Mouse (Mus musculus): ENCODE data around the gene Shcbp1l. TPM values are rescaled to one million over a fixed set of nuclear protein-coding genes. Genes with fewer than 3 reads are reported as not detected.
A peak's percentile ranks its signal among the peaks of the same experiment; 100 is the strongest.
"Not testable (repeated sequence)": the region's sequence is repeated elsewhere in the genome, so short reads cannot be mapped to it uniquely, and the experiment has no call there.

Gene Shcbp1l
- polyA plus RNA-seq, 1 experiment, result not detected

DNA sequence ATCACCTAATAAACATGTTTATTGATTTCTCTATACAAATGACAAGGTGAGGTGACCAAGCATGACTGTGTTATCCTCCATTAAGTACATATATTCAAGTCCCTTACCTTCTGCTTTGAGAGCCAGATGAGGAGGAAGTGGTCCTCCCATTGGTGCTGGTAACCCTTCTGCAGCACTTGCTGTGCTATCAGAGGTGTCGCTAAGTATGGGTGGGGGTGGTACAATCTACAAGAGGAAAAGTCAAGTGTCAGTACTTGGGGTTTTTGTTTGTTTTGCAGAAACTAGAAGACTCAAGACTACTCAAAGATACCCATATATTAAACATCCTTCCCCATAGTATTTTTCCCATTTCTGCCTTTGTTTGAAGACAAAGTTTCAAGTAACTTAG, 56.1 kb downstream of the Shcbp1l start:
- TF ChIP-seq CTCF (IDR thresholded peaks at IDR 0.05; ENCODE audit: insufficient read depth, low read depth, low read length), result no peak
- Histone ChIP-seq H3K4me3 (ENCODE audit: insufficient read depth, low read depth, low read length) (no peak overlapping the region), H3K27ac (ENCODE audit: insufficient read depth, low read depth, low read length) (no peak overlapping the region), H3K4me1 (ENCODE audit: control insufficient read depth, insufficient read depth, low read length) (no peaks in the 10 kb centered on the region)
- 75% methylated on average over 1 of the region's 1 CpGs for WGBS

DNA sequence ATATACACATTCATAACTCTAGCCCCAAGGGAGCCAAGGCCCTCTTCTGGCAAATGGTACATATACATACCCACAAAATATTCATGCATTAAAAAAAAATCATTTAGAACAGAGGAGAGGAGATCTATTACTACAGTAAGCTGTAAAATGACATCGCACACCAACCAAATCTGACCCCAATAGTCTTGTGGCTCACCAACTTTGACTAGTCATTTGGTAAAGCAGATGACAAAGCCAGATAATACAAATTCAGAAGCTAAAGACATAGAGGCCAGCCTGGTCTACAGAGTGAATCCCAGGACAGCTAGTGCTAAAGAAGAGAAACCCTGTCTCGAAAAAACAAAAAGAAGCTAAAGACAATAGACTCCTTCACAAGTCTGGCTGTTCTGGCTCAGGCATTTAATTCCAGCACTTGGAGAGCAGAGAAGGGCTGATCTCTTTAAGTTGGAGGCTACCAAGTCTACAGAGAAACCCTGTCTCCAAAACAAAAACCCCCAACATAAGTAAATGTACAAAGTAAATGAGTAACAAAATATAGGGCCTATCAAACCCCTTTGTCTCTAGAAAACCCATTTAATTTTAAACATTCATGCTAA, 60.3 kb downstream of the Shcbp1l start:
- no peak overlapping the region for H3K4me3 ChIP-seq (ENCODE audit: insufficient read depth, low read depth, low read length)
- TF ChIP-seq CTCF (IDR thresholded peaks at IDR 0.05; ENCODE audit: insufficient read depth, low read depth, low read length) (no peak), POLR2A (IDR thresholded peaks at IDR 0.05; ENCODE audit: insufficient read depth, low read depth, low read length) (no peak)
- WGBS, result 28% methylated on average over 2 of the region's 2 CpGs
- no peaks in the 10 kb centered on the region for H3K4me1 ChIP-seq (ENCODE audit: control insufficient read depth, insufficient read depth, low read length)
- H3K27ac ChIP-seq (ENCODE audit: insufficient read depth, low read depth, low read length), result no peak overlapping the region

DNA sequence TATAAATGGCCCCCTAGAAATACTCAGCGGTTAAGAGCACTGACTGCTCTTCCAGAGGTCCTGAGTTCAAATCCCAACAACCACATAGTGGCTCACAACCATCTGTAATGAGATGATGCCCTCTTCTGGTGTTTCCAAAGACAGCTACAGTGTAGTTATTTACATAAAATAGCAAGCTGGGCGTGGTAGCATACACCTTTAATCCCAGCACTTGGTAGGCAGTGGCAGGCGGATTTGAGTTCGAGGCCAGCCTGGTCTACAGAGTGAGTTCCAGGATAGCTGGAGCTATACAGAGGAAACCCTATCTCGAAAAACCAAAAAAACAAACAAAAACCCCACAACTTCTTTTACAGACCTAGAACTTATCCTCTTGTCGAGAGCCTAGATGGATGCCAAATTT, 61.2 kb downstream of the Shcbp1l start:
- WGBS, result 5% methylated on average over 6 of the region's 6 CpGs
- H3K4me1 ChIP-seq (ENCODE audit: control insufficient read depth, insufficient read depth, low read length); H3K27ac ChIP-seq (ENCODE audit: insufficient read depth, low read depth, low read length): not testable (repeated sequence)
- peak overlapping the region; percentile 21 for H3K4me3 ChIP-seq (ENCODE audit: insufficient read depth, low read depth, low read length)

DNA sequence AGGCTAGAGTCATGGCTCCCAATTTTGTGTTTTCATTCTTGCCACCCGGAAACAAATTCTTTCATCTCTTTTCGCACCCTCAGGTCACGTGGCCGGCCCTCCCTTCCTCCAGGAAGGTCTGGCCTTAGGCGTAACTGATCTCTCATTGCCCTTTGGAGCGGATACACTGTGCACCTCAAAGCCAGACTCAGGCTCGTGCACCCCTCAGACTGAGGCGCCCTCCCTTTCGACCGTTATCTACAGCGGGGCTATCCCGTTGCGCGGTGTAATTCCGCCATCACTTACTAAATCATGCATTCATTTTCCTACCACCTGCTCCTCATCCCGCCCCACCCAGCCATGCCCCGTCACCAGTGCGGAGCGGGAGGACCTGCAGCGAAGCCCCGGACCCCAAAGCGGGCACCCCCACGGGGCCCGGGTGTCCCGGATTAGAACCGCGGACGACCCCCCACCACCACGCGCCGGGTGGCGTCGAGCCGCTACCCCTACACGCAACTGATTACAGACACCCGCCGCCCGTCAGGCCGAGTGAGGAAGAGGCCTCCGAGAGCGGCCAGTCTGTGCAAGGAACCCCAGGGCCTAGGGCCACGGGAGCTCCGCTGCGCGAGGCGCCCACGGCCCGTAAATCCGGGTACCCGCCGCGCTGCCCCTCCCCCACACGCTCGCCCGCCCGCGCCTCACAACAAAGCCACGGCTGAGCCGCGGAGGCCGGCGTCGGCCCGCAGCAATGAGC, 62.0 kb downstream of the Shcbp1l start:
- WGBS, result under 1% methylated on average over 59 of the region's 64 CpGs
- H3K4me3 ChIP-seq (ENCODE audit: insufficient read depth, low read depth, low read length), result peak overlapping the region; percentile 96
- H3K4me1 ChIP-seq (ENCODE audit: control insufficient read depth, insufficient read depth, low read length), result no peaks in the 10 kb centered on the region
- H3K27ac ChIP-seq (ENCODE audit: insufficient read depth, low read depth, low read length), result peak overlapping the region; percentile 65
- no peak for TF ChIP-seq CTCF (IDR thresholded peaks at IDR 0.05; ENCODE audit: insufficient read depth, low read depth, low read length)
- TF ChIP-seq POLR2A (IDR thresholded peaks at IDR 0.05; ENCODE audit: insufficient read depth, low read depth, low read length), result no peak

DNA sequence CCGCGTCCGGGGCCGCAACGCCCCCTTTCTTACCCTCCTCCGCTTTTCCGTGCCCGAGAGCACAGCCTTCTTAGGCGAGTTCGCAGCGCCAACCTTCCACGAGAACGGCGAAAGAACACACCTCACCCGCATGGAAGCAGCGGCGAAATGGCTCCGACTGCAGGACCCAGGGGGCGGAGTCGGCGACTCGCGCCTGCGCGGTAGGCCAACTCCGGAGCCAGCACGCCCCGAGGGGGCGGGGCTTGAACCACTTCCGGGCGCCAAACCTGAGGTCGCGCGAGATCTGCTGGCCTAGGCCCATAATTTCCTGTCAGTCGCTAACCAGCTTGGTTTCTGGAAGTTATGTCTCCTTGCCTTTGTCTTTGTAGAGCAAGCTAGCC, 62.5 kb downstream of the Shcbp1l start, which contains the start of gene Dhx9:
Gene Dhx9, minus strand, starts transcription at position 161 of the 380 bp plus-strand sequence.
- TF ChIP-seq CTCF (IDR thresholded peaks at IDR 0.05; ENCODE audit: insufficient read depth, low read depth, low read length) (0 out of 2 replicates have a peak, but pooled peaks have one; percentile 7), POLR2A (IDR thresholded peaks at IDR 0.05; ENCODE audit: insufficient read depth, low read depth, low read length) (peak; percentile 96)
- H3K4me3 ChIP-seq (ENCODE audit: insufficient read depth, low read depth, low read length), result peak within 1 kb of the TSS; percentile 96
- peak within 1 kb of the TSS; percentile 80 for H3K27ac ChIP-seq (ENCODE audit: insufficient read depth, low read depth, low read length)
- WGBS, result under 1% methylated on average over 35 of the region's 35 CpGs
- H3K4me1 ChIP-seq (ENCODE audit: control insufficient read depth, insufficient read depth, low read length), result no peaks in the 10 kb centered on the region

DNA sequence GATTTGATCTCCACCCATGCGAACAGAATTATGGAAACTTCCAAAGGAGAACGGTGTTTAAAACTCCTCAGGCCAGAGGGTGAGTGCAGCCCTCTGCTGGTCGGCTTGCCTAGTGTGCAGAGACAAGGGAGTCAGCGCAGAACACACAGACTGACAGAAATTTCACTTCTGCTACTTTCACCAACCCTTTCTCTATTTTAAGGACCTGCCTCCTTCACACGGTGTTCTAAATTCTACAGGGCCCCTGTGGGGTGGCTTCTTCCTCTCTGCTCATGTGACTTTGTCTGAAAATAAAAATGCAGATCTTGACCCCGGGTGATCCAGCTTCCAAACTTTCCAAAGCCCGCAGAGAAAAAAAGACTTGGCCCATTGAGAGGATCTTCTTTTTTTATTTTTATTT, 64.2 kb downstream of the Shcbp1l start:
- 44% methylated on average over 7 of the region's 7 CpGs for WGBS
- Histone ChIP-seq H3K4me1 (ENCODE audit: control insufficient read depth, insufficient read depth, low read length) (no peaks in the 10 kb centered on the region), H3K27ac (ENCODE audit: insufficient read depth, low read depth, low read length) (no peak overlapping the region), H3K4me3 (ENCODE audit: insufficient read depth, low read depth, low read length) (no peak overlapping the region)
- TF ChIP-seq POLR2A (IDR thresholded peaks at IDR 0.05; ENCODE audit: insufficient read depth, low read depth, low read length), result no peak
- no peak for TF ChIP-seq CTCF (IDR thresholded peaks at IDR 0.05; ENCODE audit: insufficient read depth, low read depth, low read length)

DNA sequence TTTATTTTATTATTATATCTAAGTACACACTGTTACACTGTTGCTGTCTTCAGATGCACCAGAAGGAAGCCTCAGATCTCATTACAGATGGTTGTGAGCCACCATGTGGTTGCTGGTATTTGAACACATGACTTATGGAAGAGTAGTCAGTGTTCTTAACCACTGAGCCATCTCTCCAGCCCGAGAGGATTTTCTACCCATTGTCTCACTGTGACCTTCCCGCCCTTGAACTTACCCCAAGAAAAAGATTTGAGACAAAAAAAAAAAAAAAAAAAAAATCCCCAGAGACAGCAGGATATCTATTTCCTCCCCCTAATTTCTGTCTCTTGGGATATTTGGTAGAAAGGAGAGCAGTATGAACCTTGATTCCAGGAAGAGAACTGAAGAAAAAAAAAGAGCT, 64.6 kb downstream of the Shcbp1l start:
- H3K4me3 ChIP-seq (ENCODE audit: insufficient read depth, low read depth, low read length), result no peak overlapping the region
- no peaks in the 10 kb centered on the region for H3K4me1 ChIP-seq (ENCODE audit: control insufficient read depth, insufficient read depth, low read length)
- no peak overlapping the region for H3K27ac ChIP-seq (ENCODE audit: insufficient read depth, low read depth, low read length)
- no peak for TF ChIP-seq POLR2A (IDR thresholded peaks at IDR 0.05; ENCODE audit: insufficient read depth, low read depth, low read length)
- TF ChIP-seq CTCF (IDR thresholded peaks at IDR 0.05; ENCODE audit: insufficient read depth, low read depth, low read length), result no peak
- 60% methylated on average over 2 of the region's 2 CpGs for WGBS

DNA sequence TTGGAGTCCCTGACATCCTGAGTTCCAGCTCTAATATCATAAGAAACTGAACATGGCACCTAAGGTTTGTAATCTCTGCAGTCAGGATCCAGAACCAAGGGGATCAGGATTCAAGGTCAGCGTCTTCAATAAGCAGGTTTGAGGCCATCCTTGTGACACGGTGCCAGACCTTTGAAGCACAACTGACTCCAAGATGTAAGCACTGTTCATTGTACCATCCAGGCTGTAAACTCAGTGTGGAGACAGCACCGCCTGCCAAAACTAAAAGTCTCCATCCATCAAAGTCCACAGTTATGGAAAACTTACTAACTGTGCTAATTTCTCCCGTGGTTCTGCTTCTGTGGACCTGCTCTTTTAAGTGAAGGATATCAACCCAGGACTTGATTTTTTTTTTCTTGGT, 65.0 kb downstream of the Shcbp1l start:
- no peak overlapping the region for H3K27ac ChIP-seq (ENCODE audit: insufficient read depth, low read depth, low read length)
- H3K4me3 ChIP-seq (ENCODE audit: insufficient read depth, low read depth, low read length), result no peak overlapping the region
- no peaks in the 10 kb centered on the region for H3K4me1 ChIP-seq (ENCODE audit: control insufficient read depth, insufficient read depth, low read length)
- 87% methylated on average over 4 of the region's 4 CpGs for whole genome bisulfite sequencing
- no peak for TF ChIP-seq CTCF (IDR thresholded peaks at IDR 0.05; ENCODE audit: insufficient read depth, low read depth, low read length)
- no peak for TF ChIP-seq POLR2A (IDR thresholded peaks at IDR 0.05; ENCODE audit: insufficient read depth, low read depth, low read length)

DNA sequence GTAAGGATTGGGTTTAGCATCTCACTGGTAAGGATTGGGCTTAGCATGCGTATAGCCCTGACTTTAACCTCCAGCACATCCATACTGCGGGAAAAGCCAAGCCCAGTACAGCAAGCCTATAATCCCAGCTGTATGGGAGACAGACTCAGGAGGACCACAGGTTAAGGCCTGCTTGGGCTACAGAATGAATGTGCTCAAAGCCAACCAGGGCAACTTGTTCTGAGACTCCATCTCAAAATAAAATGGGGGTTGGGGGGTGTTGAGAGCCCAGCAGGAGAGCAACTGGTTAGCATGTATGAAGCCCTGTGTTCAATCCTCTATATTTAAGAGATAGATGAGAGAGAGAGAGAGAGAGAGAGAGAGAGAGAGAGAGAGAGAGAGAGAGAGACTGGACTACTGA, 66.4 kb downstream of the Shcbp1l start:
- no peak overlapping the region for H3K27ac ChIP-seq (ENCODE audit: insufficient read depth, low read depth, low read length)
- 88% methylated on average over 2 of the region's 2 CpGs for WGBS
- H3K4me1 ChIP-seq (ENCODE audit: control insufficient read depth, insufficient read depth, low read length), result no peaks in the 10 kb centered on the region
- no peak for TF ChIP-seq CTCF (IDR thresholded peaks at IDR 0.05; ENCODE audit: insufficient read depth, low read depth, low read length)
- no peak for TF ChIP-seq POLR2A (IDR thresholded peaks at IDR 0.05; ENCODE audit: insufficient read depth, low read depth, low read length)
- no peak overlapping the region for H3K4me3 ChIP-seq (ENCODE audit: insufficient read depth, low read depth, low read length)
